Mouse (Mus musculus): ENCODE measurements at regions not wholly inside any gene's neighbourhood (a gene's known extent, or its start where the extent isn't known, plus 50 kb on each side); places are given as distances from the start of the nearest gene placed in this dataset.

GRCm38 (mm10) chr15:25497743-25498142, 84.2 kb upstream of the Basp1 start:
- no peak overlapping the region for H3K9ac ChIP-seq (ENCODE audit: control insufficient read depth, low read depth, low read length, poor library complexity, severe bottlenecking)
- no peaks in the 10 kb centered on the region for H3K36me3 ChIP-seq (ENCODE audit: control insufficient read depth in 1 of 2, insufficient read depth in 2 of 2, low read length in 2 of 2)
- no peaks in the 10 kb centered on the region for H3K27me3 ChIP-seq (ENCODE audit: control insufficient read depth in 1 of 2, insufficient read depth in 2 of 2, low read length in 2 of 2)
- no peaks in the 10 kb centered on the region for H3K9me3 ChIP-seq (replicated peaks; ENCODE audit: insufficient read depth, low read length)
- H3K4me1 ChIP-seq (ENCODE audit: control insufficient read depth in 1 of 2, insufficient read depth in 2 of 2, low read length in 2 of 2) = no peaks in the 10 kb centered on the region
- H3K79me2 ChIP-seq (ENCODE audit: control insufficient read depth, insufficient read depth, low read length, poor library complexity) = no peaks in the 10 kb centered on the region
- no peak overlapping the region for H3K4me3 ChIP-seq (ENCODE audit: control insufficient read depth in 1 of 2, insufficient read depth in 1 of 2, low read depth in 2 of 2, low read length in 2 of 2)
- no peak for DNase-seq (ENCODE audit: low read depth, low spot score)
- H3K27ac ChIP-seq (ENCODE audit: control insufficient read depth, low read depth, low read length) = no peak overlapping the region
- no peak for TF ChIP-seq TBP (IDR thresholded peaks at IDR 0.05; ENCODE audit: low read depth, low read length)
- no peak for TF ChIP-seq MEF2A (IDR thresholded peaks at IDR 0.05; ENCODE audit: extremely low read depth, insufficient replicate concordance, low read depth, low read length, poor library complexity, severe bottlenecking)
- no peak for TF ChIP-seq ZKSCAN1 (IDR thresholded peaks at IDR 0.05; ENCODE audit: low read depth, low read length)
- TF ChIP-seq MYC (IDR thresholded peaks at IDR 0.05; ENCODE audit: low read depth, low read length) = no peak
- TF ChIP-seq MAFK (IDR thresholded peaks at IDR 0.05; ENCODE audit: borderline replicate concordance, low read depth, low read length) = no peak
- no peak for TF ChIP-seq HCFC1 (IDR thresholded peaks at IDR 0.05; ENCODE audit: low read depth, low read length)
- TF ChIP-seq SMC3 (IDR thresholded peaks at IDR 0.05; ENCODE audit: low read depth, low read length) = no peak
- no peak for TF ChIP-seq POLR2A (IDR thresholded peaks at IDR 0.05; ENCODE audit: control insufficient read depth in 1 of 2, insufficient read depth in 1 of 2, low read depth in 1 of 2, low read length in 2 of 2, poor library complexity in 1 of 2)
- TF ChIP-seq RCOR1 (IDR thresholded peaks at IDR 0.05; ENCODE audit: low read depth, low read length) = no peak
- TF ChIP-seq GATA1 (IDR thresholded peaks at IDR 0.05; ENCODE audit: low read depth, low read length) = no peak
- TF ChIP-seq NRF1 (IDR thresholded peaks at IDR 0.05; ENCODE audit: insufficient read depth, low read depth, low read length, poor library complexity, severe bottlenecking) = no peak
- TF ChIP-seq MXI1 (IDR thresholded peaks at IDR 0.05; ENCODE audit: low read depth, low read length) = no peak
- no peak for TF ChIP-seq TCF12 (IDR thresholded peaks at IDR 0.05; ENCODE audit: low read depth, low read length)
- no peak for TF ChIP-seq CHD2 (IDR thresholded peaks at IDR 0.05; ENCODE audit: low read length)
- TF ChIP-seq EP300 (IDR thresholded peaks at IDR 0.05; ENCODE audit: low read depth in 1 of 2, low read length in 2 of 2) = no peak
- no peak for TF ChIP-seq USF2 (IDR thresholded peaks at IDR 0.05; ENCODE audit: borderline replicate concordance in 1 of 2, insufficient read depth in 1 of 2, low read depth in 1 of 2, low read length in 2 of 2)
- no peak for TF ChIP-seq NELFE (IDR thresholded peaks at IDR 0.05; ENCODE audit: low read depth, low read length)
- no peak for TF ChIP-seq SIN3A (IDR thresholded peaks at IDR 0.05; ENCODE audit: low read length)
- TF ChIP-seq ZNF384 (IDR thresholded peaks at IDR 0.05; ENCODE audit: low read depth, low read length) = no peak

GRCm38 (mm10) chr15:25498422-25498821, 84.9 kb upstream of the Basp1 start:
- TF ChIP-seq MEF2A (IDR thresholded peaks at IDR 0.05; ENCODE audit: extremely low read depth, insufficient replicate concordance, low read depth, low read length, poor library complexity, severe bottlenecking) (no peak), BHLHE40 (IDR thresholded peaks at IDR 0.05; ENCODE audit: borderline replicate concordance, low read depth, low read length) (no peak), E2F4 (IDR thresholded peaks at IDR 0.05; ENCODE audit: borderline replicate concordance, low read depth, low read length) (no peak)
- Histone ChIP-seq H3K36me3 (ENCODE audit: control insufficient read depth in 1 of 2, insufficient read depth in 2 of 2, low read length in 2 of 2) (no peaks in the 10 kb centered on the region), H3K79me2 (ENCODE audit: control insufficient read depth, insufficient read depth, low read length, poor library complexity) (no peaks in the 10 kb centered on the region), H3K27ac (ENCODE audit: control insufficient read depth, low read depth, low read length) (no peak overlapping the region), H3K4me1 (ENCODE audit: control insufficient read depth in 1 of 2, insufficient read depth in 2 of 2, low read length in 2 of 2) (no peaks in the 10 kb centered on the region), H3K27me3 (ENCODE audit: control insufficient read depth in 1 of 2, insufficient read depth in 2 of 2, low read length in 2 of 2) (no peaks in the 10 kb centered on the region), H3K9ac (ENCODE audit: control insufficient read depth, low read depth, low read length, poor library complexity, severe bottlenecking) (no peak overlapping the region), H3K9me3 (replicated peaks; ENCODE audit: insufficient read depth, low read length) (no peaks in the 10 kb centered on the region), H3K4me3 (ENCODE audit: control insufficient read depth in 1 of 2, insufficient read depth in 1 of 2, low read depth in 2 of 2, low read length in 2 of 2) (no peak overlapping the region)
- no peak for DNase-seq (ENCODE audit: low read depth, low spot score)
